Mouse (Mus musculus): ENCODE measurements around the gene Glrp1.

Gene Glrp1

GRCm38 (mm10) chr1:88509789-88510188, at the start of gene Glrp1:
Gene Glrp1, minus strand, starts transcription at chr1:88510066.
- no peak for DNase-seq (ENCODE audit: extremely low read depth, low read depth)

GRCm38 (mm10) chr1:88559258-88559657, 49.4 kb upstream of the Glrp1 start:
- no peak for DNase-seq (ENCODE audit: extremely low read depth, low read depth)

GRCm38 (mm10) chr1:88558793-88559192, 48.9 kb upstream of the Glrp1 start:
- no peak for DNase-seq (ENCODE audit: extremely low read depth, low read depth)

GRCm38 (mm10) chr1:88556401-88556800, 46.5 kb upstream of the Glrp1 start:
- DNase-seq (ENCODE audit: extremely low read depth, low read depth): no peak

GRCm38 (mm10) chr1:88553500-88554187, 43.8 kb upstream of the Glrp1 start:
- peak; percentile 57 for DNase-seq (ENCODE audit: extremely low read depth, low read depth)

GRCm38 (mm10) chr1:88549263-88549662, 39.4 kb upstream of the Glrp1 start:
- no peak for DNase-seq (ENCODE audit: extremely low read depth, low read depth)

GRCm38 (mm10) chr1:88547172-88547571, 37.3 kb upstream of the Glrp1 start:
- no peak for DNase-seq (ENCODE audit: extremely low read depth, low read depth)

GRCm38 (mm10) chr1:88543608-88544007, 33.7 kb upstream of the Glrp1 start:
- no peak for DNase-seq (ENCODE audit: extremely low read depth, low read depth)

GRCm38 (mm10) chr1:88539823-88540222, 30.0 kb upstream of the Glrp1 start:
- DNase-seq (ENCODE audit: extremely low read depth, low read depth): no peak

GRCm38 (mm10) chr1:88539256-88539655, 29.4 kb upstream of the Glrp1 start:
- no peak for DNase-seq (ENCODE audit: extremely low read depth, low read depth)

GRCm38 (mm10) chr1:88536308-88536707, 26.4 kb upstream of the Glrp1 start:
- DNase-seq (ENCODE audit: extremely low read depth, low read depth): no peak

GRCm38 (mm10) chr1:88534091-88534490, 24.2 kb upstream of the Glrp1 start:
- no peak for DNase-seq (ENCODE audit: extremely low read depth, low read depth)

GRCm38 (mm10) chr1:88526161-88526560, 16.3 kb upstream of the Glrp1 start:
- DNase-seq (ENCODE audit: extremely low read depth, low read depth): no peak

- no peak for DNase-seq (ENCODE audit: extremely low read depth, low read depth)
These were observed 15.8 kb upstream of the Glrp1 start for GRCm38 (mm10) chr1:88525622-88526021.

GRCm38 (mm10) chr1:88521170-88521747, 11.4 kb upstream of the Glrp1 start:
- DNase-seq (ENCODE audit: extremely low read depth, low read depth): no peak

GRCm38 (mm10) chr1:88513613-88514012, 3.7 kb upstream of the Glrp1 start:
- DNase-seq (ENCODE audit: extremely low read depth, low read depth): no peak

- DNase-seq (ENCODE audit: extremely low read depth, low read depth): no peak
These were observed 2.0 kb downstream of the Glrp1 start for GRCm38 (mm10) chr1:88507886-88508285.

GRCm38 (mm10) chr1:88507214-88507613, 2.7 kb downstream of the Glrp1 start:
- DNase-seq (ENCODE audit: extremely low read depth, low read depth): no peak

GRCm38 (mm10) chr1:88506412-88506811, 3.5 kb downstream of the Glrp1 start:
- DNase-seq (ENCODE audit: extremely low read depth, low read depth): no peak

- no peak for DNase-seq (ENCODE audit: extremely low read depth, low read depth)
These were observed 4.2 kb downstream of the Glrp1 start for GRCm38 (mm10) chr1:88505697-88506096.

GRCm38 (mm10) chr1:88504531-88504945, 5.3 kb downstream of the Glrp1 start:
- DNase-seq (ENCODE audit: extremely low read depth, low read depth): no peak

GRCm38 (mm10) chr1:88502822-88503221, 7.0 kb downstream of the Glrp1 start:
- no peak for DNase-seq (ENCODE audit: extremely low read depth, low read depth)

GRCm38 (mm10) chr1:88499230-88499737, 10.6 kb downstream of the Glrp1 start:
- DNase-seq (ENCODE audit: extremely low read depth, low read depth): no peak
